Mouse (Mus musculus): Measurements from ENCODE around the gene Gm47791. TPM values are rescaled to one million over a fixed set of nuclear protein-coding genes. Genes with fewer than 3 reads are reported as not detected.

Gm47791 gene
- polyA plus RNA-seq, 1 experiment from 2014 or later = not detected

DNA sequence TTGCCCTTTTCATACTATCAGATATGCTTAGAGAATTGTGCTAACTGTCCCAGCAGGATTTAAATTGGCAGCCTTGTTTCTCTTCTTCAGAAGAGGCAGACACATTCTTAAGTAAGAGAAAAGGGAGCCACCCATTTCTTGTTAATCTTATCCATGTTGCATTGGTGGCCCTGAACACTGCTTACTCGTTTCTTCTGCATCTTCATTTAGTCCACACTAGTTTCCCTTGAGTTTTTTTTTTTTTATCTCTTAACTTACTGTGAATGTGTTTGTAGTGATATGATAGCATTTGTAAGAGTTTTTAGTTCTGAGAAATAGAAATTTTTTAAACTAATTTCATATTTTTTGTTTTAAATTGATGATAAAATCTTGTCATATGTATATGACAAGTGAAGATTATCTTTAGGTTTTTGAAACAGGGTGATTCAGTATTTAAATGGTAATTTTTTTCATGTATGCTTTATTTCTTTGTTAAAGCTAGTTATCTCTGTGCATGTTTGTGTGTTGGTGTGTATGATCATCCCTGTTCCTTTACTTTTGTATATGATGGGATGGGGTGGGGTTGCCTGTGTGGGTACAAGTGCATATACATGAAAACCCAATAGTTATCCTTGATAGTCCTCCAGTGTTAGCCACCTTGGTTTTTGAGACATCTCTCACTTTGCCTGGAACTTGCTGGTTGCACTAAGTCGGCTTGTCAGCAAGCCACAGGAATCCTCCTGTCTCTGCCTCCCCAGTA lies 23.2 kb downstream of the Gm47791 start:
- WGBS = 93% methylated on average over 2 of the region's 2 CpGs
- Histone ChIP-seq H3K4me2 (ENCODE audit: low read depth) (no peak overlapping the region), H3K9ac (ENCODE audit: low read length) (no peak overlapping the region), H3K27ac (ENCODE audit: low read depth, low read length) (no peak overlapping the region), H3K27me3 (ENCODE audit: control insufficient read depth, insufficient read depth, low read length) (no peaks in the 10 kb centered on the region), H3K36me3 (ENCODE audit: control insufficient read depth, insufficient read depth, low read length) (no peaks in the 10 kb centered on the region), H3K4me3 (ENCODE audit: low read depth, low read length) (no peak overlapping the region), H3K9me3 (ENCODE audit: control insufficient read depth, low read length) (no peaks in the 10 kb centered on the region), H3K4me1 (ENCODE audit: control insufficient read depth, insufficient read depth, low read length) (no peaks in the 10 kb centered on the region)
- ATAC-seq (ENCODE audit: insufficient read depth, low FRiP score, low TSS enrichment) = no peak
- DNase-seq (ENCODE audit: low spot score) = no peak

DNA sequence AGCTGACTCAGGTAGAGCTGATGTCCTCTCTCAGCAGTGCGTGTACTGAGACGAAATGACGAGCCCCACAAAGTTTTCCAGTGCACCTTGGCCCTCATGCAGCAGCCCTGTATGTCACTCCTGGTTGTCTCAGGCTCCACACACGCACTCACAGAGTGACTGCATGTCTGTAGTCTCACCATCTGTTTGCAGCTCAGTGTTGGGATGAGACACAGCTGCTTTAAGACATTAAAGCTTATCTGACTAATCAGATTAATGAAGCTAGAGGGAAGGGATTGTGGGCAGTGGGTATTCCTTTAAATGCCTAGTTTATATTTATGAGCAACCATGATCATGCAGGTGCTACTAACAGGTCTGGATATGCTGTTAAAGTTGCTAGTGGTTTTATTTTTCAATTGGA lies 24.6 kb downstream of the Gm47791 start:
- no peak overlapping the region for H3K9ac ChIP-seq (ENCODE audit: low read length)
- H3K9me3 ChIP-seq (ENCODE audit: control insufficient read depth, low read length) = no peaks in the 10 kb centered on the region
- H3K36me3 ChIP-seq (ENCODE audit: control insufficient read depth, insufficient read depth, low read length) = no peaks in the 10 kb centered on the region
- ATAC-seq (ENCODE audit: insufficient read depth, low FRiP score, low TSS enrichment) (no peak), DNase-seq (ENCODE audit: low spot score) (no peak)
- H3K4me1 ChIP-seq (ENCODE audit: control insufficient read depth, insufficient read depth, low read length) = no peaks in the 10 kb centered on the region
- 92% methylated on average over 4 of the region's 4 CpGs for WGBS
- H3K27me3 ChIP-seq (ENCODE audit: control insufficient read depth, insufficient read depth, low read length) = no peaks in the 10 kb centered on the region
- H3K4me3 ChIP-seq (ENCODE audit: low read depth, low read length) = no peak overlapping the region
- no peak overlapping the region for H3K27ac ChIP-seq (ENCODE audit: low read depth, low read length)
- no peak overlapping the region for H3K4me2 ChIP-seq (ENCODE audit: low read depth)

DNA sequence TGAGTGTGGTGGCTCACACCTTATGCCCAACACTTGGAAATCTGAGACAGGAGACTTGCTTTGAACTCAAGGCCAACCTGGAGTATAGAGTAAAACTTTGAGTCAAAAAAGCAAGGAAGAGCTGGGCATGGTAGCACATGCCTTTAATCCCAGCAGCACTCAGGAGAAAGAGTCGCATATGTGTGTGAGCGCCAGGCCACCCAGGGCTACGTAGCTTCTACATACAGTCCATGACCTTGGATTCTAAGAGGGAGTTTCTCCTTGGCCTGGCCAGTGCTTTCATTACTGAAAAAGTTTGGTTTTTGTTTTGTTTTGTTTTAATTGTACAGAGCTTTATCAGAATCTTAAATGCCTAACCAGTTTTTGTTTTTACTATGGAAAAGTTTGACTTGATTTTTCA lies 27.1 kb downstream of the Gm47791 start:
- ATAC-seq (ENCODE audit: insufficient read depth, low FRiP score, low TSS enrichment) = no peak
- H3K4me1 ChIP-seq (ENCODE audit: control insufficient read depth, insufficient read depth, low read length) = no peaks in the 10 kb centered on the region
- H3K9me3 ChIP-seq (ENCODE audit: control insufficient read depth, low read length) = no peaks in the 10 kb centered on the region

DNA sequence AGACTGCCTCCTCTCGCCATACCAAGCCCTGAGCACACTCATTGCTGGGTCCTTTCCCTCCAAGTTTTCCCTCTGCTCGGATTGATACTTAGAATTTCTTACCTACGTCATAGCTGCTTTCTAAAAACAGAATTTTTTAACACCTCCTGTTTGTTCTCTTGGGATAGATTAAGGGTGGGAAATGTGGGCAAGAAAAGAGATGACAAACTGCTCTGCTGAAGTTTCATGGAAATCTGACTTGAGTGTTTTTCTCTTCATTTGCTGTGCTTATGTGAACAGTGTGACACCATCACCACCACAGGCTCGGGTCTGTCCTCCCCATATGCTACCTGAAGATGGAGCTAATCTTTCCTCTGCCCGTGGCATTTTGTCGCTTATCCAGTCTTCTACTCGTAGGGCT lies 29.5 kb downstream of the Gm47791 start:
- WGBS = 89% methylated on average over 7 of the region's 7 CpGs
- no peak overlapping the region for H3K27ac ChIP-seq (ENCODE audit: low read depth, low read length)
- H3K9me3 ChIP-seq (ENCODE audit: control insufficient read depth, low read length) = no peaks in the 10 kb centered on the region
- no peaks in the 10 kb centered on the region for H3K4me1 ChIP-seq (ENCODE audit: control insufficient read depth, insufficient read depth, low read length)
- ATAC-seq (ENCODE audit: insufficient read depth, low FRiP score, low TSS enrichment) (no peak), DNase-seq (ENCODE audit: low spot score) (no peak)
- H3K27me3 ChIP-seq (ENCODE audit: control insufficient read depth, insufficient read depth, low read length) = no peaks in the 10 kb centered on the region
- H3K4me3 ChIP-seq (ENCODE audit: low read depth, low read length) = no peak overlapping the region
- H3K9ac ChIP-seq (ENCODE audit: low read length) = no peak overlapping the region
- peaks cover 2% of the 10 kb centered on the region; the same call in 1 of the 2 replicates for H3K36me3 ChIP-seq (ENCODE audit: control insufficient read depth, insufficient read depth, low read length)
- no peak overlapping the region for H3K4me2 ChIP-seq (ENCODE audit: low read depth)

More for the DNA sequence above, 27.1 kb downstream of the Gm47791 start:
- Histone ChIP-seq H3K36me3 (ENCODE audit: control insufficient read depth, insufficient read depth, low read length) (peaks cover 2% of the 10 kb centered on the region; the same call in 1 of the 2 replicates), H3K9ac (ENCODE audit: low read length) (no peak overlapping the region), H3K4me2 (ENCODE audit: low read depth) (no peak overlapping the region), H3K27ac (ENCODE audit: low read depth, low read length) (no peak overlapping the region), H3K4me3 (ENCODE audit: low read depth, low read length) (no peak overlapping the region), H3K27me3 (ENCODE audit: control insufficient read depth, insufficient read depth, low read length) (no peaks in the 10 kb centered on the region)
- 93% methylated on average over 3 of the region's 3 CpGs for WGBS
- no peak for DNase-seq (ENCODE audit: low spot score)

DNA sequence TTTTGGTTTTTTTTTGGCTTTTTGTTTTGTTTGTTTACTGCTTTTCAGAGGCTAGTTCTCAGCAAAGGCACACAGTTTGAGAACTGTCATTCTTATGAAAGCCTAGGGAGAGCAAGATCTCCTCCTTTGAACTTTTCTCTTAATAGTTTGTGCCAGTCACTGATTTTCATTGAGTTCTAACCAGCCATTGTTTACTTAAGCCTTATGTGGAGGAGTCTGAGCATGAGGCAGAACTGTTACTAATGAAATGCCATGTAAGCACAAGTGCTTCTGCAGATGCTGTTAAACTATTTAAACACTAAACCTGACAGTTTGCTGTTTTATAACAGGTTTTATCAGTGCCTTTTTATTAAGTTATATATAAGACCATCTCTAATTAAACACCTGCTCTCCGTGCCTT lies 33.0 kb downstream of the Gm47791 start:
- DNase-seq (ENCODE audit: low spot score) (no peak), ATAC-seq (ENCODE audit: insufficient read depth, low FRiP score, low TSS enrichment) (no peak)
- Histone ChIP-seq H3K27me3 (ENCODE audit: control insufficient read depth, insufficient read depth, low read length) (no peaks in the 10 kb centered on the region), H3K27ac (ENCODE audit: low read depth, low read length) (no peak overlapping the region), H3K9ac (ENCODE audit: low read length) (no peak overlapping the region), H3K4me3 (ENCODE audit: low read depth, low read length) (no peak overlapping the region), H3K9me3 (ENCODE audit: control insufficient read depth, low read length) (no peaks in the 10 kb centered on the region), H3K36me3 (ENCODE audit: control insufficient read depth, insufficient read depth, low read length) (peaks cover 4% of the 10 kb centered on the region; the same call in 1 of the 2 replicates), H3K4me1 (ENCODE audit: control insufficient read depth, insufficient read depth, low read length) (no peaks in the 10 kb centered on the region), H3K4me2 (ENCODE audit: low read depth) (no peak overlapping the region)
- 96% methylated on average over 1 of the region's 1 CpGs for WGBS

DNA sequence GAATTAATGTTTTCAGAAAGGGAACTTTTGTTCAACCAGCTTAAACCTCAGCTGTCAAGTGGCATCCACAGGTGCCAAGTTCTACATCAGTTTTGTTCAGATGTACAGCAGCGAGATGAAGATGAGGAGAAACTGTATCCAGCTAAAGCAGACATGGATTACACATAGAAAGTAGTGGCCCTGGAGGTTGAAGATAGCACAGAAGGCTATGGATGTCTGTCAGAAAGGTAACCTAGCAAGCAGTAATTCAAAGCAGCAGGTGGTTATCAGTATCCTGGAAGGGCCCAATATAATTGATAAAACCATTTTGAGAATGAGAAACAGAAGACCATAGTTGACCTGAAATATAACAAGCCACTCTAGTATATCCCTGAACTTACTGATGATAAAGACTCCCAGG lies 37.7 kb downstream of the Gm47791 start:
- ATAC-seq (ENCODE audit: insufficient read depth, low FRiP score, low TSS enrichment) (no peak), DNase-seq (ENCODE audit: low spot score) (no peak)
- H3K9me3 ChIP-seq (ENCODE audit: control insufficient read depth, low read length) = no peaks in the 10 kb centered on the region
- H3K4me1 ChIP-seq (ENCODE audit: control insufficient read depth, insufficient read depth, low read length) = no peaks in the 10 kb centered on the region
- no peak overlapping the region for H3K27ac ChIP-seq (ENCODE audit: low read depth, low read length)
- no peak overlapping the region for H3K4me2 ChIP-seq (ENCODE audit: low read depth)
- WGBS = 100% methylated on average over 1 of the region's 1 CpGs
- H3K36me3 ChIP-seq (ENCODE audit: control insufficient read depth, insufficient read depth, low read length) = peaks cover 8% of the 10 kb centered on the region
- H3K9ac ChIP-seq (ENCODE audit: low read length) = no peak overlapping the region
- no peak overlapping the region for H3K4me3 ChIP-seq (ENCODE audit: low read depth, low read length)
- no peaks in the 10 kb centered on the region for H3K27me3 ChIP-seq (ENCODE audit: control insufficient read depth, insufficient read depth, low read length)

DNA sequence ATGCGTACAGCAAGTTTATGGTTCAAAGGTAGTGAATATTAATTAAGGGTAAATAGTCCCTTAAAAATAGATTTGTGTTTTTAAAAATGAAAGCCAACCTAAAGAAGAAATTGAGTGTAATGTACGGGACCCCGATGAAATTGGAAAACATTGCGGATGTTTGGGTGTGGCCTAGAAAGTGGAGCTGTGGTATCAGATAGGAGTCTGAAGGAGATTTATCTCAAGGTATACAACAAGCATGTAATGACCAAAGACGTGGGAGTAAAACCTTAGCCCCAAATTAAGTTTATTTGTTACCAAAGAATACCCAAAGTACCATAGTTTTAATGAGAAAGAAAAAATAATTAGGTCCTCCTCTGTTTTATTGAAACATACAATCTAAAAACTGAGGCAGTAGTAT lies 44.6 kb downstream of the Gm47791 start:
- no peak overlapping the region for H3K4me2 ChIP-seq (ENCODE audit: low read depth)
- no peak overlapping the region for H3K4me3 ChIP-seq (ENCODE audit: low read depth, low read length)
- no peaks in the 10 kb centered on the region for H3K27me3 ChIP-seq (ENCODE audit: control insufficient read depth, insufficient read depth, low read length)
- DNase-seq (ENCODE audit: low spot score) = no peak
- peaks cover 4% of the 10 kb centered on the region for H3K4me1 ChIP-seq (ENCODE audit: control insufficient read depth, insufficient read depth, low read length)
- no peaks in the 10 kb centered on the region; the same call in 1 of the 2 replicates for H3K36me3 ChIP-seq (ENCODE audit: control insufficient read depth, insufficient read depth, low read length)
- 92% methylated on average over 5 of the region's 5 CpGs for WGBS
- H3K9ac ChIP-seq (ENCODE audit: low read length) = no peak overlapping the region
- no peaks in the 10 kb centered on the region for H3K9me3 ChIP-seq (ENCODE audit: control insufficient read depth, low read length)
- no peak overlapping the region for H3K27ac ChIP-seq (ENCODE audit: low read depth, low read length)
- no peak for ATAC-seq (ENCODE audit: insufficient read depth, low FRiP score, low TSS enrichment)

DNA sequence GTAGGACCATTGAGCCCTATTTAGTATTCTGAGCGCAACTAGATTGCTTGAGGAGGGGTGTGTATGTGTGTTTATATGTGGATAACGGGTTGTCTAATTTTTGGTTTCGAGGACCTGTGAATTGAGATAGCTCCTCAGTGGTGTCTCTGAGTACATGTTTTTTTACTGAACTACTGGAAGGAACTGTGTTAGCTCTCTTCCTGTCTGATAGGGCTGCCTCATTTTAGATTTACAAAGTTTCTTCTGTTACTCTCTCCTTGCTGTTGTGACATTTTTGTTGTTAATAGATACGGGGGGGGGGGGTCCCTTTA lies 45.2 kb downstream of the Gm47791 start:
- H3K9me3 ChIP-seq (ENCODE audit: control insufficient read depth, low read length) = no peaks in the 10 kb centered on the region
- peak overlapping the region; percentile 94 for H3K9ac ChIP-seq (ENCODE audit: low read length)
- DNase-seq (ENCODE audit: low spot score) (no peak), ATAC-seq (ENCODE audit: insufficient read depth, low FRiP score, low TSS enrichment) (no peak)
- H3K27me3 ChIP-seq (ENCODE audit: control insufficient read depth, insufficient read depth, low read length) = no peaks in the 10 kb centered on the region
- H3K4me1 ChIP-seq (ENCODE audit: control insufficient read depth, insufficient read depth, low read length) = peaks cover 4% of the 10 kb centered on the region
- WGBS = 60% methylated on average over 4 of the region's 4 CpGs
- H3K4me2 ChIP-seq (ENCODE audit: low read depth) = peak overlapping the region; percentile 87
- H3K27ac ChIP-seq (ENCODE audit: low read depth, low read length) = no peak overlapping the region
- peak overlapping the region; percentile 85 for H3K4me3 ChIP-seq (ENCODE audit: low read depth, low read length)
- no peaks in the 10 kb centered on the region; the same call in 1 of the 2 replicates for H3K36me3 ChIP-seq (ENCODE audit: control insufficient read depth, insufficient read depth, low read length)
